Mouse (Mus musculus): ENCODE data around the gene Ift46.

Gene Ift46

GRCm38 (mm10) chr9:44807778-44808177 lies 40.1 kb downstream of the Ift46 start:
- in situ Hi-C loops (cut with MboI, MseI): no loop called here

- in situ Hi-C loops (cut with MboI, MseI): no loop called here
Measured at GRCm38 (mm10) chr9:44810316-44810715, 42.6 kb downstream of the Ift46 start.

- in situ Hi-C loops (cut with MboI, MseI): no loop called here
Measured at GRCm38 (mm10) chr9:44814179-44814578, 46.5 kb downstream of the Ift46 start.

GRCm38 (mm10) chr9:44817522-44817921 lies 49.8 kb downstream of the Ift46 start:
- in situ Hi-C loops (cut with MboI, MseI): no loop called here

- in situ Hi-C loops (cut with MboI, MseI): loop anchor here in 1 of 2 experiments (5.0 kb wide), 1 partner anchor 203 kb away; no protein-coding TSS in a partner anchor
Measured at GRCm38 (mm10) chr9:44819920-44820827, 52.5 kb downstream of the Ift46 start.

GRCm38 (mm10) chr9:44826660-44827059 lies 59.0 kb downstream of the Ift46 start:
- in situ Hi-C loops (cut with MboI, MseI): no loop called here

- in situ Hi-C loops (cut with MboI, MseI): no loop called here
Measured at GRCm38 (mm10) chr9:44828944-44829343, 61.2 kb downstream of the Ift46 start.

GRCm38 (mm10) chr9:44830506-44830905 lies 62.8 kb downstream of the Ift46 start:
- in situ Hi-C loops (cut with MboI, MseI): no loop called here

- in situ Hi-C loops (cut with MboI, MseI): no loop called here
Measured at GRCm38 (mm10) chr9:44832356-44832755, 64.6 kb downstream of the Ift46 start.

- in situ Hi-C loops (cut with MboI, MseI): no loop called here
Measured at GRCm38 (mm10) chr9:44836439-44836838, 68.7 kb downstream of the Ift46 start.

GRCm38 (mm10) chr9:44841241-44841640 lies 73.5 kb downstream of the Ift46 start:
- in situ Hi-C loops (cut with MboI, MseI): loop anchor here in 1 of 2 experiments (10.0 kb wide), 1 partner anchor 304 kb away; no protein-coding TSS in a partner anchor
